Mouse (Mus musculus) embryonic facial prominence, embryonic 11.5 days (tissue): ENCODE measurements around the gene Bud23. TPM values are rescaled to one million over a fixed set of nuclear protein-coding genes. Genes with fewer than 3 reads are reported as not detected.

ENCODE experiments used
- ATAC-seq: fragments of 200-750 bp; cut with Nextera tagmentation; replicated peaks from 2 replicates; pipeline ENCODE4 v1.8.0; 2017; ENCODE audit warnings: low read depth; ENCODE audit not compliant: insufficient number of reproducible peaks, low FRiP score, low TSS enrichment
- DNase-seq: peaks from one replicate; pipeline ENCODE4 v3.0.0-alpha.2; 2015; ENCODE audit warnings: low spot score
- H3K27ac ChIP-seq: fragments of 300-500 bp; sonication (generic); replicated peaks from 2 replicates; pipeline ENCODE4 v1.5.1; 2014; ENCODE audit warnings: mild to moderate bottlenecking, low read depth, low read length, control low read depth
- H3K27me3 ChIP-seq: fragments of 300-500 bp; sonication (generic); 2 replicates; pipeline ENCODE4 v1.6.1; 2014; ENCODE audit warnings: mild to moderate bottlenecking, low read length, moderate library complexity, mixed read lengths; ENCODE audit not compliant: control insufficient read depth, insufficient read depth
- H3K36me3 ChIP-seq: fragments of 300-500 bp; sonication (generic); replicated peaks from 2 replicates; pipeline ENCODE4 v1.6.1; 2014; ENCODE audit warnings: low read depth, mild to moderate bottlenecking, low read length, moderate library complexity, mixed read lengths; ENCODE audit not compliant: control insufficient read depth, insufficient read depth
- H3K4me1 ChIP-seq: fragments of 300-500 bp; sonication (generic); 2 replicates; pipeline ENCODE4 v1.6.1; 2014; ENCODE audit warnings: low read length, mixed read lengths; ENCODE audit not compliant: control insufficient read depth, insufficient read depth
- H3K4me2 ChIP-seq: fragments of 300-500 bp; sonication (generic); 2 replicates; pipeline ENCODE4 v1.6.1; 2014; ENCODE audit warnings: low read depth, mild to moderate bottlenecking, control low read depth, low read length, moderate library complexity
- H3K4me3 ChIP-seq: fragments of 300-500 bp; sonication (generic); 2 replicates; pipeline ENCODE4 v1.5.1; 2014; ENCODE audit warnings: low read depth, low read length, control low read depth
- H3K9ac ChIP-seq: fragments of 300-500 bp; sonication (generic); replicated peaks from 2 replicates; pipeline ENCODE4 v1.6.1; 2014; ENCODE audit warnings: mild to moderate bottlenecking, control low read depth, low read length
- H3K9me3 ChIP-seq: fragments of 300-500 bp; sonication (generic); replicated peaks from 2 replicates; pipeline ENCODE4 v1.6.1; 2016; ENCODE audit warnings: mild to moderate bottlenecking, low read length, inconsistent platforms, mixed read lengths; ENCODE audit not compliant: control insufficient read depth
- WGBS: fragments of 180-500 bp; shearing (Covaris S2); extraction: QIAGEN DNeasy Blood & Tissue Kit; methylation state at CpG from one replicate; pipeline ENCODE4 v1.1.7; 2014; 5-methylcytosine and 5-hydroxymethylcytosine counted together
- polyA plus RNA-seq: library from polyadenylated mRNA; unstranded; fragments of >200 nt; fragmentation: Nextera tagmentation; extraction: Ambion mirVana; gene quantifications from 2 replicates; pipeline ENCODE4 v1.2.1, GENCODE M21; 2014

Bud23 gene
- polyA plus RNA-seq, 1 experiment from 2014 or later = 136 TPM

DNA sequence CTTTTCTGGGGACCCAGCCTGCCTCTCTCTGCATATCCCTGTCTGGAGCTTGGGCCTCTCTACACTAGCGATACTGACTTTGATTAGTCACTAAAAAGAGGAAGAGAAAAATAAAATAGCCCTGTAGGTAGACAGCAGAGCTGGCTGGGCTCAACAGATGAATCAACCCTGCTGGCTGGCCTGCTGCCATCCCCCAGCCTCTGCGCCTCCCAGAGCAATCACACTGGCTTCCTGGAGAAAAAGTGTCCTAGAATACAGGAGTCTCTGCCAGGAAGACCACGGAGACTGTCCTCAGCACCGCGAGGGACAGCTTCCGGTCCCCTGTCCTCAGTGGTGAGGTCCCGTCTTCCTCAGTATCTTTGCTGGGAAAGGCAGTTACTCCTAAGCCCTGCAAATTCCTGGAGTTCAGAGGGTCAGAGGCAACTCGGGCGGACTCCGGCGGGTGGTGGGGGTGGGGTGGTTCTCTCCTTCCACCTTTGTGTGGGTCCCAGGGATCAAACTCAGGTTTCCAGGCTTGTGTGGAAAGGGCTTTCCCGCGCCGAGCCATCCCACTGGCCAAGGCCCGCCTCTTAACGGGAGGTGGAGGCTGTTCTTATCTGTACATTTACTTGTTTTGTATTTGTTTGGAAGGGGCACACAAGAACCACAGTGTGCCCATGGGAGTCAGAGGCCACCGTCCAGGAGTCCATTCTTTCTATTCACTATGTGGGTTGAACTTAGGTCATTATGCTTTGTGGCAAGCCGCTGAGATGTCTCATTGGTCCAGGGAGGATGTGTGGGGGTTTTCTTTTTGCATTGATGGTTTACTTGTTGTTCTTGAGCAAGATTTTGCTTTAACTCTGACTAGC is 35.5 kb downstream of the Bud23 start:
- WGBS = 55% methylated on average over 18 of the region's 18 CpGs
- Histone ChIP-seq H3K4me2 (no peak overlapping the region), H3K27ac (no peak overlapping the region), H3K27me3 (no peaks in the 10 kb centered on the region), H3K4me1 (no peaks in the 10 kb centered on the region; the same call in 1 of the 2 replicates), H3K4me3 (no peak overlapping the region), H3K36me3 (no peaks in the 10 kb centered on the region), H3K9me3 (no peaks in the 10 kb centered on the region), H3K9ac (peak overlapping the region; percentile 9; the same call in 1 of the 2 replicates)
- ATAC-seq = no peak
- no peak for DNase-seq

DNA sequence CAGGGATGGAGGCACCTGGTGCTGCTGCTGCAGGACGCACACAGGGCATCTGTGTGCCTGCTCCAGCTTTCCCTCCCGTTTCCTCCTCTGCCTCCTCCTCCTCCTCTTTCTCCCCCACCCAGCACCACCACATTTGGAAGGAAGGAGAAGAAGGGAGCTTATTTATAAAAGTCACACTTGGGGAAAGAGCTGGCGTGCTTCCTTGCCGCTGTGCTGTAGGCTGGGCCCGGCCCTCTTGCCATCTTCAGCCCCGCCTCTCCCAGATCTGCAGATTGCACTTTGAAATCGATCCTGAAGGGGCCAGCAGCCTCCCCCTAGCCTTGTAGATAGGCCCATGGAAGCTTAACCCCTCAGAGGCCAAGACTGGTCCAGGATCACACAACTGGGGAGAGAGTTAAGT is 38.9 kb downstream of the Bud23 start:
- H3K9ac ChIP-seq = peak overlapping the region; percentile 13; the same call in 1 of the 2 replicates

GRCm38 (mm10) chr5:135024665-135025224 is 40.0 kb downstream of the Bud23 start:
- Histone ChIP-seq H3K4me1 (peaks cover 3% of the 10 kb centered on the region), H3K27ac (no peak overlapping the region), H3K27me3 (no peaks in the 10 kb centered on the region), H3K4me3 (peak overlapping the region; percentile 77), H3K4me2 (peak overlapping the region; percentile 97), H3K36me3 (no peaks in the 10 kb centered on the region), H3K9me3 (no peaks in the 10 kb centered on the region), H3K9ac (no peak overlapping the region)
- no peak for ATAC-seq
- DNase-seq = peak; percentile 63
- 69% methylated on average over 11 of the region's 11 CpGs for WGBS

More for the DNA sequence above, 38.9 kb downstream of the Bud23 start:
- DNase-seq (peak; percentile 45), ATAC-seq (no peak)
- H3K27me3 ChIP-seq = no peaks in the 10 kb centered on the region
- 13% methylated on average over 7 of the region's 7 CpGs for WGBS
- no peaks in the 10 kb centered on the region for H3K36me3 ChIP-seq
- H3K4me2 ChIP-seq = no peak overlapping the region; the same call in 1 of the 2 replicates
- no peak overlapping the region for H3K4me3 ChIP-seq
- H3K9me3 ChIP-seq = no peaks in the 10 kb centered on the region
- no peak overlapping the region for H3K27ac ChIP-seq
- peaks cover 3% of the 10 kb centered on the region for H3K4me1 ChIP-seq

DNA sequence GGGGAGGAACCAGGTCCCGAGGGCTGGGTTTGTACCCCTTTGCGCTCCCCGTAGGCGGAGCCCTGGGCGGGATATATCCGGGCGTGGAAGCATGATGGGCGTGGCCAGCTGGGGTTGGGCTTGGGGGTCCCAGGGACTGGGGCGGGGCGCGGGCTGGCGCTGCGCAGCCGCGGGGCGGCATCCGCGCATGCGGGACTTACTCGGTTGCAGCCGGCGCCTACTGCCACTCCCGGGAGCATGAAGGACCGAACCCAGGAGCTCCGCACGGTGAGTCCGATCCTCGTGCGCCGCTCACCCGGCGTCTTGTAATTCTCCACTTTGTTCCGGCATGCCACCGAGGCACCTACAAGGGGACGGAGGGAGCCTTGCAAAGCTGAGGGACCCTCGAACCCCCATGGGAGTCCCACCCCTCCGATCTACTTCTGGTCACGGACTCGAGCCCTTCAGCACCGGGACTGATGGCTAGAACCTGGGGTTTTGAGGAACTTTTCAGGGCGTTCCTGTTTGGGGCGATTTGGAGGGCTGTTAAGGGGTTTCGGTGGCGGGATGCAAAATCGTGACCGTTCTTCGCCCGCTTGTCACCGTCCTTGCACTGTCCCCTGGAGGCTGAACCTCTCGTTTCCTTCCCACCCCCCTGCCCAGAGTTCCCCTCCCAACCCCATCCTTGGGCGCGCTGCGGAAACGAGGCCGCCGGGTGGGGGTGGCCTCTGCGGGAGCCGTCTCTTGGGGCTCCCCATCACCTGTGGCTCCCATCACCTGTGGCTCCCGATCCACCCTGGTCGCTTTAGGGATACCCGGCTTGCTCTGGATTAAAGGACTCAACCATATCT is 41.2 kb downstream of the Bud23 start, which contains the start of gene Stx1a:
Stx1a (plus strand) TSS at position 139 of the 830 bp plus-strand sequence.
- DNase-seq (peak; percentile 95), ATAC-seq (peak; percentile 88)
- WGBS = under 1% methylated on average over 60 of the region's 61 CpGs
- Histone ChIP-seq H3K4me3 (peak within 1 kb of the TSS; percentile 77), H3K36me3 (no peaks in the 10 kb centered on the region), H3K27ac (0 out of 2 replicates have a peak within 1 kb of the TSS, but pooled peaks have one; percentile 0), H3K9ac (peak within 1 kb of the TSS; percentile 73), H3K4me1 (peaks cover 3% of the 10 kb centered on the region), H3K4me2 (peak within 1 kb of the TSS; percentile 97), H3K27me3 (no peaks in the 10 kb centered on the region), H3K9me3 (no peaks in the 10 kb centered on the region)

DNA sequence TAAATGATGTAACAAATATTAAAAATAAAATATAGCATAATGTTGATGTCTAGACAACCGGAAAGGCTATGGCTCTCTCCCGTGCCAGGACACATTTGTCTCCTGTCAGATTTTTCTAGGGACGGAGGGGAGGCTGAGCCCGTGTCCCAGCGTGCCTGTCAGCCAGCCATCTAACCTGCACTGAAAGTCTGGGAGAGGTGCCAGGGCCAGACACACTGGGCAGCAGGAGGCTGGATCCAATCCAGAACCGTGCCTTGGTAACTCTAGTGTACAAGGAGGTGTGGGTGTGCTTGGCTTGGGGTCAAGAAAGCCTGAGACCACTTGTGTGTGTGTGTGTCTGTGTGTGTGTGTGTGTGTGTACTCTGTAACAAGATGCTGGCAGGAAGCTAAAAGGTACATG is 42.9 kb downstream of the Bud23 start:
- Histone ChIP-seq H3K27me3 (no peaks in the 10 kb centered on the region), H3K27ac (no peak overlapping the region), H3K9me3 (no peaks in the 10 kb centered on the region), H3K4me3 (no peak overlapping the region), H3K36me3 (no peaks in the 10 kb centered on the region), H3K9ac (no peak overlapping the region), H3K4me1 (peaks cover 3% of the 10 kb centered on the region), H3K4me2 (no peak overlapping the region)
- 79% methylated on average over 6 of the region's 6 CpGs for WGBS
- ATAC-seq (no peak), DNase-seq (no peak)

DNA sequence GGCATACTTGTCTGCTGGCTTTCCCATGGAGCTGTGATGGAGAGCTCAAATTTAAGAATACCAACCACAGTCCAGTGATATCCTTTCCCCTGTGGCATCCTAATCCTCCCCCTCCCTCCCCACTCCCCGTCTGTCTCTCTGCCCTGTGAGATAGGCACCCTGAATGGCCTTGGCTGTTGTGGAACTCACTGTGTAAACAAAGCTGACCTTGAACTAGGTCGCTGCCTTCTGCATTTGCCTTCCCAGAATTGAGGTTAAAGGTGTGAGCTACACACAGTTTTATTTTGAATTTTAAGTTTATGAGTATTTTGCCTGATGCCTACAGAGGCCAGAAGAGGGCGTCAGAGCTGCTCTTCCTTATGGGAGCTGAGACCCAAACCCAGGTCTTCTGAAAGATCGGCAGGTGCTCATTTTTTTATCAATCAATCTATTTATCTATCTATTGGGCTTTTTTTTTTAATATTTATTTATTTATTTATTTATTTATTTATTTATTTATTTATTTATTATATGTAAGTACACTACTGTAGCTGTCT is 48.5 kb downstream of the Bud23 start:
- DNase-seq = no peak
- 55% methylated on average over 4 of the region's 4 CpGs for WGBS
- Histone ChIP-seq H3K4me2 (no peak overlapping the region), H3K4me3 (no peak overlapping the region), H3K9me3 (no peaks in the 10 kb centered on the region), H3K4me1 (peaks cover 4% of the 10 kb centered on the region), H3K27ac (no peak overlapping the region), H3K9ac (no peak overlapping the region), H3K36me3 (no peaks in the 10 kb centered on the region), H3K27me3 (no peaks in the 10 kb centered on the region)
- no peak for ATAC-seq

DNA sequence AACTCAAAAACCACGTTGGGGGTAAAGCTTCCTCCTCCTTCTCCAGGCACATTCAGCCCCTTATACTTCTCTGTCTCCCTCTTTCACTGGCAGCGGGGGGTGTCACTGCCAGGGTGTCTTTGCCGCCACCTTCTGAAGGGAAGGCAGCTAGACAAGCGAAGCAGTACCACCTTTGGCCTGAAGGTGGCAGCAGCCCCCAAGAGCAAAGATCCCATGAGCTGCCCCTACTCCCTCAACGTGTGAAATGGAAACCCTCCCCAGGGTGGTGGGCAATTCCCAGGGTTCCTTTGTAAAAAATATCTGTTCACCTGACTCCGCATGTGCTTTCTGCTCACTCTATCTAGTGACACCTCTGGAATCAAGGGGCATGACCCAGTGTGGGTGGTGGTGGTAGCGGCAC is 49.3 kb downstream of the Bud23 start:
- peak; percentile 83 for DNase-seq
- no peak overlapping the region for H3K4me2 ChIP-seq
- H3K27me3 ChIP-seq = no peaks in the 10 kb centered on the region
- peaks cover 4% of the 10 kb centered on the region for H3K4me1 ChIP-seq
- no peak overlapping the region for H3K27ac ChIP-seq
- no peak for ATAC-seq
- H3K4me3 ChIP-seq = no peak overlapping the region
- H3K9ac ChIP-seq = no peak overlapping the region
- 14% methylated on average over 7 of the region's 7 CpGs for WGBS
- H3K9me3 ChIP-seq = no peaks in the 10 kb centered on the region
- H3K36me3 ChIP-seq = no peaks in the 10 kb centered on the region
